Mouse (Mus musculus) lung, postnatal 0 days (tissue): ENCODE data around the gene Timm22.

ENCODE experiments used
- CTCF ChIP-seq: IDR thresholded peaks from 2 replicates; pipeline ENCODE4 v1.5.1; 2016; ENCODE audit warnings: antibody characterized with exemption, mild to moderate bottlenecking
- EP300 ChIP-seq: IDR thresholded peaks from 2 replicates; pipeline ENCODE4 v1.6.1; 2016; ENCODE audit warnings: antibody characterized with exemption, mild to moderate bottlenecking, control low read depth

DNA sequence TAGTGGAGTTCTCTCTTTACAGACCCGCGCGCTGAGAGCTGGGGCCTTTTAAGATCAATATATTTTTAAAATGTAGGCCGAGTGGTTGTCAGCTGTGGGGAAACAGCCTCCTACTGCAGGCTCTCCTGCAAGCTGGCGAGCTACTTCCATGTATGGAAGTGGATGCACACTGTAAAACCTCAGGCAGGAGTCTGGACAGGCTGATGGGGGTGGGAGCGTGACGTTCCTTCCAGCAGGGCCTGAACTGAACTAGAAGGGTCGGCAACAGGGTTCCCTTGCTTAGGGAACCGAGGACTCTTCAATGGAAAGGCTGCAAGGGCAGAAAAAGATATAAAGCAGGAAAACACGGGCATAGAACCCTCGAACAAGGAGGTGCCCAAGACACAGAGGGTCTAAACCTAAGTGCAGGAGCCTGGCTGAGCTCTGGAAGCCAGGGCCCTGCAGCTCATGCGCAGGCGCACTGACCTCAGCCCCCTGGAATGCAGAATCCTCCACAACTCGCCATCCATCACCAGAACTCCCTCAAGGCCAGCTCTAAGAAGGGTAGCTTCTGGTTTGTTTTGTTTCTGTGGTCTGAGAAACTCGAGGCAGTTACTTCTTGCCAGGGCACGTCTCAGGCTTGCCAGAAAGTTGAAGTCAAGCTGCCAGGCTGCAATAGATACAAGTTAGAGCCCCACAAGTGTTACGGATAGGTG lies 32.1 kb upstream of the Timm22 start:
- TF ChIP-seq CTCF = no peak
- TF ChIP-seq EP300 = no peak
